Mouse (Mus musculus): ENCODE results near the gene Alg9.

- TF ChIP-seq CTCF (IDR thresholded peaks at IDR 0.05; ENCODE audit: control insufficient read depth, insufficient read depth, low read length) (no peak), POLR2A (IDR thresholded peaks at IDR 0.05; ENCODE audit: borderline replicate concordance, control insufficient read depth, low read depth, low read length) (peak; percentile 87; the same call in 1 of the 2 replicates)
Measured at GRCm38 (mm10) chr9:50803055-50803671, 28.3 kb downstream of the Alg9 start.
